Mouse (Mus musculus): ENCODE results near the gene Jph3. TPM values are rescaled to one million over a fixed set of nuclear protein-coding genes. Genes with fewer than 3 reads are reported as not detected.

Gene Jph3
- polyA plus RNA-seq, 2 experiments: 0.19 to 0.25 TPM

DNA sequence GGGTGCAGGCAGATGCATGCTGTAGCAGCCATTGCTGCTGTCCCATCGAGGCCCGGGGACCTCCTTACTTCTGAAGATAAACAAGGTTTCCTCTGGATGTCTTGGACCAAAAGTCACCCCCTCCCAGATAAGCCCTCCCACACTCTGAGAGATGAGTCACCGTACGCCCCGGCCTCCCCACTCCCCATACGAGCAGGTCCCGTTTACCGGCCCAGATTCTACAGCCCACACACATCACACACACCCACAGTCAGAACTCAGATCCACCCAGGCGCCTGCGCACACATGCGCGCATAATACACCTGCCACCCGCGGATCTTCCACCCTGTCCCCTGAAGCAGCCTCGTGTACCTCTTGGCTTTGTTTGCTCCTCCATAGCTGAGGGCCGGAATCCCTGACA is 4.8 kb downstream of the Jph3 start:
- H3K9me3 ChIP-seq (ENCODE audit: control insufficient read depth, low read length): no peaks in the 10 kb centered on the region
- H3K4me2 ChIP-seq (replicated peaks; ENCODE audit: low read depth, low read length, severe bottlenecking): no peak overlapping the region
- H3K27ac ChIP-seq (replicated peaks; ENCODE audit: low read depth, low read length): no peak overlapping the region
- no peak for ATAC-seq (ENCODE audit: low FRiP score, low read depth)
- WGBS: 87% methylated on average over 16 of the region's 16 CpGs
- H3K27me3 ChIP-seq (ENCODE audit: control insufficient read depth, insufficient read depth, low read length): peaks cover 41% of the 10 kb centered on the region
- no peaks in the 10 kb centered on the region for H3K36me3 ChIP-seq (ENCODE audit: control insufficient read depth, insufficient read depth, low read length)
- no peak overlapping the region for H3K9ac ChIP-seq (ENCODE audit: low read depth, low read length, severe bottlenecking)
- H3K4me1 ChIP-seq (ENCODE audit: control insufficient read depth, insufficient read depth, low read length): peaks cover 4% of the 10 kb centered on the region; the same call in 1 of the 2 replicates
- no peak overlapping the region for H3K4me3 ChIP-seq (replicated peaks; ENCODE audit: low read length)
- no peak for DNase-seq (ENCODE audit: low spot score)
- TF ChIP-seq POLR2A (IDR thresholded peaks at IDR 0.05; ENCODE audit: borderline replicate concordance, extremely low read depth, insufficient read depth, insufficient read length): no peak

DNA sequence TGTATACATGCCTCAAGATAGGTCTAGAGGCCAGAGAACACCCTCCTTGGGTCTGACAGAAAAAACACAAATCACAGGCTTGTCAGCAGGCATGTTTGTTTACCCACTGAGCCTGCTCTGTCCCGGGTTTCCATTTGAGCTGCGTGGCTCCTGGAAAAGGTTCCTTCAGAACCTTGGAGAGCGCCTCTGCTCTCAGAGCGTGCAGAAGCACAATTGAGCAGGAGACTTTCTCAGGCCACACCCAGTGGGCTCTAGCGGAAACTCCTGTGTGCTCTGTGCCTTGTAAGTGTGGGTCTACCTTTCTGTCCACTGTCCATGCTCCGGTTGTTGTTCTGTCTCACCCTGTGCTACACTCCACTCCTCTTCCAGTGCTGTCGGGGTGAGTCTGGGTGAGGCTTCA is 6.8 kb downstream of the Jph3 start:
- Histone ChIP-seq H3K4me2 (replicated peaks; ENCODE audit: low read depth, low read length, severe bottlenecking) (no peak overlapping the region), H3K36me3 (ENCODE audit: control insufficient read depth, insufficient read depth, low read length) (no peaks in the 10 kb centered on the region), H3K27ac (replicated peaks; ENCODE audit: low read depth, low read length) (no peak overlapping the region), H3K9ac (ENCODE audit: low read depth, low read length, severe bottlenecking) (no peak overlapping the region), H3K27me3 (ENCODE audit: control insufficient read depth, insufficient read depth, low read length) (peaks cover 24% of the 10 kb centered on the region), H3K9me3 (ENCODE audit: control insufficient read depth, low read length) (no peaks in the 10 kb centered on the region), H3K4me3 (replicated peaks; ENCODE audit: low read length) (no peak overlapping the region), H3K4me1 (ENCODE audit: control insufficient read depth, insufficient read depth, low read length) (no peaks in the 10 kb centered on the region)
- WGBS: 9% methylated on average over 7 of the region's 7 CpGs
- DNase-seq (ENCODE audit: low spot score) (peak; percentile 82), ATAC-seq (ENCODE audit: low FRiP score, low read depth) (no peak)
- no peak for TF ChIP-seq POLR2A (IDR thresholded peaks at IDR 0.05; ENCODE audit: borderline replicate concordance, extremely low read depth, insufficient read depth, insufficient read length)

DNA sequence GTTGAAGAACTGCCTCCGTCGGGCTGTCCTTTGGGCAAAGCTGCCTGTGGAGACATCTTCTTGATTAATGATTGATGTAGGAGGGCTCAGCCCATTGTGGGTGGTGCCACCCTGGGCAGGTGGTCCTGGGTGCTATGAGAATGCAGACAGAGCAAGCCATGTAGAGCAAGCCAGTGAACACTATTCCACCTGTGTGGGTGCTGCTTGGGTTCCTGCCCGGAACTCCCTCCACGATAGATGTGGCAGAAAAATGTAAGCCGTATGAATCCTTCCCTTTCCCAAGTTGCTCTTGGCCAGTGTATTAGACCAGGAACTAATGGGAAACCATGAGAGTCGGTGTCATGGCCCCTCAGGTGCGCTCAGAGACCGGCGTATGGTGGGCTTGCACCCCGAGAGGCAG is 11.3 kb downstream of the Jph3 start:
- no peak for ATAC-seq (ENCODE audit: low FRiP score, low read depth)
- DNase-seq (ENCODE audit: low spot score): no peak
- Histone ChIP-seq H3K4me3 (replicated peaks; ENCODE audit: low read length) (no peak overlapping the region), H3K27ac (replicated peaks; ENCODE audit: low read depth, low read length) (no peak overlapping the region), H3K9me3 (ENCODE audit: control insufficient read depth, low read length) (no peaks in the 10 kb centered on the region), H3K27me3 (ENCODE audit: control insufficient read depth, insufficient read depth, low read length) (no peaks in the 10 kb centered on the region), H3K4me1 (ENCODE audit: control insufficient read depth, insufficient read depth, low read length) (no peaks in the 10 kb centered on the region), H3K9ac (ENCODE audit: low read depth, low read length, severe bottlenecking) (no peak overlapping the region), H3K36me3 (ENCODE audit: control insufficient read depth, insufficient read depth, low read length) (no peaks in the 10 kb centered on the region), H3K4me2 (replicated peaks; ENCODE audit: low read depth, low read length, severe bottlenecking) (no peak overlapping the region)
- no peak for TF ChIP-seq POLR2A (IDR thresholded peaks at IDR 0.05; ENCODE audit: borderline replicate concordance, extremely low read depth, insufficient read depth, insufficient read length)
- 88% methylated on average over 10 of the region's 10 CpGs for WGBS

DNA sequence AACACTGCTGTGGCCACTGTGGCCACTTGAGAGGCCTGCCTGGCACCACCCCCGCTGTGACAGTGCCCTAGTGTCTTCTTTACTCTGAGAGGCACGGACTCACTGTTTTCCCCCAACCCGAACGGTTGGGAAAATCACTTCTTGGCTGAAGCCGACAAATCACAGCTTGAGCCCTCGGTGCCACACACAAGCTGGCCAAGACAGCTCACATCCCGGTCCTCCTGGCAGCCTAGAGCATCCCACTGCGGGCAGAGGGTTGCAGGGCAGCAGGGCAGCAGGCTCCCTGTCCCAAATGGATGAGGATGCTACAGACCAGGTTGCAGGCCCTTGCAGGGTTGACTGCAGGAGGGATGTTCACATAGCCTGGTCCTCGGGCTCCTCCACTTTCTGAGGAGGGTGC is 20.1 kb downstream of the Jph3 start:
- TF ChIP-seq POLR2A (IDR thresholded peaks at IDR 0.05; ENCODE audit: borderline replicate concordance, extremely low read depth, insufficient read depth, insufficient read length): no peak
- no peak for ATAC-seq (ENCODE audit: low FRiP score, low read depth)
- 80% methylated on average over 8 of the region's 9 CpGs for WGBS

DNA sequence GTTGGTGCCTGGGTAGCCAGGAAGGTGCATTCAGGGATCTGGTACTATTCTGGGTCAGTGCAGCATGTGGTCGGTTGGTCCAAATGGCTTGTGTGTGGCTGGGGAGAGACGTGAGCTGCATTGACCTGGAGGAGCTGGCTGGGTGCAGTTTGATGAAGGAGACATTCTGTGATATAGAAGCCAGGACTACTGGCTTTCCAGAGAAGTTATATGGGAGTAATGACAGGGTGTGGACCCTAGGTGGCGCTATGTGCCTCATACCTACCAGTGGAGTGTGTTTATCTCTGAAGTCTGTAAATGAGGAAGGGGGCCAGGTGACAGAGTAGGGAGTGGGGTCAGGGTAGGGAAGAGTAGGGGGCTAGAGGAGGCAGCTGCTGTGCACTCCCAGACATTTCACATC is 21.1 kb downstream of the Jph3 start:
- H3K4me2 ChIP-seq (replicated peaks; ENCODE audit: low read depth, low read length, severe bottlenecking): no peak overlapping the region
- no peak for ATAC-seq (ENCODE audit: low FRiP score, low read depth)
- no peak overlapping the region for H3K9ac ChIP-seq (ENCODE audit: low read depth, low read length, severe bottlenecking)
- TF ChIP-seq POLR2A (IDR thresholded peaks at IDR 0.05; ENCODE audit: borderline replicate concordance, extremely low read depth, insufficient read depth, insufficient read length): no peak
- WGBS: 47% methylated on average over 3 of the region's 3 CpGs
- no peak overlapping the region for H3K4me3 ChIP-seq (replicated peaks; ENCODE audit: low read length)
- H3K4me1 ChIP-seq (ENCODE audit: control insufficient read depth, insufficient read depth, low read length): no peaks in the 10 kb centered on the region
- 0 out of 2 replicates have a peak, but pooled peaks cover 6% of the 10 kb centered on the region for H3K27me3 ChIP-seq (ENCODE audit: control insufficient read depth, insufficient read depth, low read length)
- no peaks in the 10 kb centered on the region for H3K36me3 ChIP-seq (ENCODE audit: control insufficient read depth, insufficient read depth, low read length)
- H3K9me3 ChIP-seq (ENCODE audit: control insufficient read depth, low read length): 0 out of 2 replicates have a peak, but pooled peaks cover 5% of the 10 kb centered on the region
- H3K27ac ChIP-seq (replicated peaks; ENCODE audit: low read depth, low read length): no peak overlapping the region
- no peak for DNase-seq (ENCODE audit: low spot score)

More for the DNA sequence above, 20.1 kb downstream of the Jph3 start:
- Histone ChIP-seq H3K9ac (ENCODE audit: low read depth, low read length, severe bottlenecking) (no peak overlapping the region), H3K36me3 (ENCODE audit: control insufficient read depth, insufficient read depth, low read length) (no peaks in the 10 kb centered on the region), H3K4me3 (replicated peaks; ENCODE audit: low read length) (no peak overlapping the region), H3K27me3 (ENCODE audit: control insufficient read depth, insufficient read depth, low read length) (0 out of 2 replicates have a peak, but pooled peaks cover 6% of the 10 kb centered on the region), H3K9me3 (ENCODE audit: control insufficient read depth, low read length) (0 out of 2 replicates have a peak, but pooled peaks cover 5% of the 10 kb centered on the region), H3K4me1 (ENCODE audit: control insufficient read depth, insufficient read depth, low read length) (no peaks in the 10 kb centered on the region), H3K27ac (replicated peaks; ENCODE audit: low read depth, low read length) (no peak overlapping the region), H3K4me2 (replicated peaks; ENCODE audit: low read depth, low read length, severe bottlenecking) (no peak overlapping the region)
- DNase-seq (ENCODE audit: low spot score): no peak

DNA sequence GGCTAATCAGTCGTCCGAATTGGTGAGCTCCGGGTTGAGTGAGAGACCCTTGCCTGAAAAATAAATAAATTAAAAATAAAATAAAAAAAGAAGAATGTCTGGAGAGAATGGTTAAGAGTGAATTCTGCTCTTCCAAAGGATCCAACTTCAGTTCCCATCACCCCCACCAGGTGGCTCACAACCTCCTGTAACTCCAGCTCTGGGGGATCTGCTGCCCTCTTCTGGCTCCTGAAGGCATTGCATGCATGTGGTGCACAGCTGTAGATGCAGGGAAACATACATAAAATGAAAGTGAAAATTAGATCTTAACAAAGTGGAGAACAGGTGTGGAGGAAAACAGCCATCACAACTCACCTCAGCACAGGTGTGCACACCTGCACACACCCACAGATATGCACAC is 22.0 kb downstream of the Jph3 start:
- H3K36me3 ChIP-seq (ENCODE audit: control insufficient read depth, insufficient read depth, low read length): no peaks in the 10 kb centered on the region
- peak; percentile 5 for DNase-seq (ENCODE audit: low spot score)
- 9% methylated on average over 3 of the region's 3 CpGs for WGBS
- H3K9me3 ChIP-seq (ENCODE audit: control insufficient read depth, low read length): 0 out of 2 replicates have a peak, but pooled peaks cover 5% of the 10 kb centered on the region
- no peak overlapping the region for H3K4me2 ChIP-seq (replicated peaks; ENCODE audit: low read depth, low read length, severe bottlenecking)
- H3K27ac ChIP-seq (replicated peaks; ENCODE audit: low read depth, low read length): no peak overlapping the region
- H3K27me3 ChIP-seq (ENCODE audit: control insufficient read depth, insufficient read depth, low read length): 0 out of 2 replicates have a peak, but pooled peaks cover 6% of the 10 kb centered on the region
- TF ChIP-seq POLR2A (IDR thresholded peaks at IDR 0.05; ENCODE audit: borderline replicate concordance, extremely low read depth, insufficient read depth, insufficient read length): no peak
- no peak for ATAC-seq (ENCODE audit: low FRiP score, low read depth)
- no peaks in the 10 kb centered on the region for H3K4me1 ChIP-seq (ENCODE audit: control insufficient read depth, insufficient read depth, low read length)
- H3K9ac ChIP-seq (ENCODE audit: low read depth, low read length, severe bottlenecking): no peak overlapping the region
- H3K4me3 ChIP-seq (replicated peaks; ENCODE audit: low read length): no peak overlapping the region

Measured in limb, embryonic 14.5 days (tissue).